Mouse (Mus musculus) CH12.LX (cell line): ENCODE results near the gene Btd. TPM values are rescaled to one million over a fixed set of nuclear protein-coding genes. Genes with fewer than 3 reads are reported as not detected.

Experiments used
- DNase-seq: peaks from one replicate; pipeline ENCODE4 v3.0.0-alpha.2; 2013; ENCODE audit errors: extremely low read depth
- H3K27ac ChIP-seq: 2 replicates; pipeline ENCODE4 v1.5.1; 2012; ENCODE audit warnings: low read depth, mild to moderate bottlenecking, control low read depth, moderate library complexity; ENCODE audit not compliant: insufficient read depth
- H3K27me3 ChIP-seq: replicated peaks from 2 replicates; pipeline ENCODE3; 2012; ENCODE audit warnings: inconsistent platforms
- H3K36me3 ChIP-seq, 2 experiments: replicated peaks in 1 of 2; 2 replicates each; pipeline versions ENCODE3 to v1.6.1; 2012; ENCODE audit warnings: inconsistent platforms in 1 of 2, low read length in 1 of 2, mild to moderate bottlenecking in 1 of 2, mixed read lengths in 1 of 2, moderate library complexity in 1 of 2; ENCODE audit not compliant: control insufficient read depth in 1 of 2, insufficient read depth in 1 of 2
- H3K4me1 ChIP-seq, 2 experiments: 2 replicates each; pipeline ENCODE4 v1.6.1; 2012; ENCODE audit warnings: inconsistent platforms in 1 of 2, moderate library complexity in 1 of 2; ENCODE audit not compliant: insufficient read depth in 2 of 2, control insufficient read depth in 1 of 2
- H3K4me2 ChIP-seq: 2 replicates; pipeline ENCODE4 v1.6.1; 2012; ENCODE audit warnings: low read depth, mild to moderate bottlenecking, control low read depth; ENCODE audit not compliant: poor library complexity, insufficient read depth, severe bottlenecking
- H3K4me3 ChIP-seq, 3 experiments: fragments of 150-350 bp in 1 of 3; sonication (generic) in 1 of 3; replicated peaks in 1 of 3; 2 replicates each; pipeline versions ENCODE3 to v1.5.1; 2011 to 2012; ENCODE audit warnings: low read depth in 2 of 3, low read length in 2 of 3, mild to moderate bottlenecking in 2 of 3, moderate library complexity in 2 of 3, control low read depth in 1 of 3, improper control_type of control experiment in 1 of 3, inconsistent platforms in 1 of 3, mixed read lengths in 1 of 3; ENCODE audit not compliant: poor library complexity in 1 of 3
- H3K79me2 ChIP-seq: replicated peaks from 2 replicates; pipeline ENCODE4 v1.6.1; 2012; ENCODE audit warnings: mild to moderate bottlenecking, moderate library complexity; ENCODE audit not compliant: control insufficient read depth, poor library complexity, insufficient read depth, severe bottlenecking; ENCODE audit errors: extremely low read depth
- H3K9ac ChIP-seq: 2 replicates; pipeline ENCODE4 v1.6.1; 2012; ENCODE audit warnings: low read depth, mild to moderate bottlenecking, control low read depth, moderate library complexity; ENCODE audit not compliant: insufficient read depth
- H3K9me3 ChIP-seq: replicated peaks from 2 replicates; pipeline ENCODE3; 2012; ENCODE audit warnings: low read length, inconsistent platforms, mixed read lengths
- CTCF ChIP-seq, 2 experiments: IDR thresholded peaks in 1 of 2; conservative IDR thresholded peaks in 1 of 2; 2 replicates each; pipeline ENCODE4 v1.5.1; 2011 to 2012; ENCODE audit warnings: low read depth in 2 of 2, low read length in 2 of 2, improper control_type of control experiment in 1 of 2, inconsistent platforms in 1 of 2, mild to moderate bottlenecking in 1 of 2, moderate library complexity in 1 of 2
- E2F4 ChIP-seq: IDR thresholded peaks from 2 replicates; pipeline ENCODE4 v1.6.1; 2011; ENCODE audit warnings: low read depth, low read length, improper control_type of control experiment; ENCODE audit not compliant: insufficient replicate concordance
- ELF1 ChIP-seq: IDR thresholded peaks from 2 replicates; pipeline ENCODE4 v1.6.1; 2014; ENCODE audit warnings: low read depth, mild to moderate bottlenecking, inconsistent platforms, low read length, improper control_type of control experiment
- GABPA ChIP-seq: IDR thresholded peaks from 2 replicates; pipeline ENCODE4 v1.6.1; 2012; ENCODE audit warnings: low read depth, low read length, improper control_type of control experiment, inconsistent platforms; ENCODE audit not compliant: insufficient replicate concordance
- HCFC1 ChIP-seq: IDR thresholded peaks from 2 replicates; pipeline ENCODE4 v1.6.1; 2012; ENCODE audit warnings: low read depth, mild to moderate bottlenecking, inconsistent platforms, low read length, improper control_type of control experiment
- JUN ChIP-seq: IDR thresholded peaks from 2 replicates; pipeline ENCODE4 v1.6.1; 2011; ENCODE audit warnings: low read depth, mild to moderate bottlenecking, low read length, improper control_type of control experiment, moderate library complexity; ENCODE audit not compliant: insufficient read depth
- JUND ChIP-seq: conservative IDR thresholded peaks from 2 replicates; pipeline ENCODE4 v1.6.1; 2011; ENCODE audit warnings: low read depth, low read length, improper control_type of control experiment
- MAZ ChIP-seq: IDR thresholded peaks from 2 replicates; pipeline ENCODE4 v1.6.1; 2012; ENCODE audit warnings: low read depth, mild to moderate bottlenecking, inconsistent platforms, low read length, improper control_type of control experiment, moderate library complexity
- NELFE ChIP-seq: IDR thresholded peaks from 2 replicates; pipeline ENCODE4 v1.6.1; 2011; ENCODE audit warnings: low read depth, low read length, improper control_type of control experiment
- PAX5 ChIP-seq: IDR thresholded peaks from 2 replicates; pipeline ENCODE4 v1.6.1; 2012; ENCODE audit warnings: low read length, inconsistent platforms, mixed read lengths
- POLR2A ChIP-seq: IDR thresholded peaks from 2 replicates; pipeline ENCODE4 v1.6.1; 2011; ENCODE audit warnings: low read depth, mild to moderate bottlenecking, improper control_type of control experiment, low read length
- POLR2AphosphoS2 ChIP-seq: IDR thresholded peaks from 2 replicates; pipeline ENCODE4 v1.6.1; 2011; ENCODE audit warnings: low read depth, low read length, improper control_type of control experiment
- RAD21 ChIP-seq: IDR thresholded peaks from 2 replicates; pipeline ENCODE4 v1.6.1; 2011; ENCODE audit warnings: low read depth, mild to moderate bottlenecking, low read length, improper control_type of control experiment, moderate library complexity
- SIN3A ChIP-seq: IDR thresholded peaks from 2 replicates; pipeline ENCODE4 v1.6.1; 2012; ENCODE audit warnings: low read length, improper control_type of control experiment, inconsistent platforms
- SMC3 ChIP-seq: IDR thresholded peaks from 2 replicates; pipeline ENCODE4 v1.6.1; 2011; ENCODE audit warnings: low read depth, low read length, improper control_type of control experiment
- TCF12 ChIP-seq: IDR thresholded peaks from 2 replicates; pipeline ENCODE4 v1.6.1; 2014; ENCODE audit warnings: low read depth, mild to moderate bottlenecking, inconsistent platforms, low read length, improper control_type of control experiment
- UBTF ChIP-seq: IDR thresholded peaks from 2 replicates; pipeline ENCODE4 v1.6.1; 2012; ENCODE audit warnings: low read depth, mild to moderate bottlenecking, inconsistent platforms, low read length, improper control_type of control experiment, moderate library complexity
- USF2 ChIP-seq: conservative IDR thresholded peaks from 2 replicates; pipeline ENCODE4 v1.6.1; 2011; ENCODE audit warnings: low read depth, low read length, improper control_type of control experiment
- ZC3H11A ChIP-seq: IDR thresholded peaks from 2 replicates; pipeline ENCODE4 v1.6.1; 2012; ENCODE audit warnings: low read depth, mild to moderate bottlenecking, inconsistent platforms, low read length, improper control_type of control experiment
- ZKSCAN1 ChIP-seq: IDR thresholded peaks from 2 replicates; pipeline ENCODE4 v1.6.1; 2012; ENCODE audit warnings: low read depth, inconsistent platforms, low read length, improper control_type of control experiment, borderline replicate concordance
- ZNF384 ChIP-seq: IDR thresholded peaks from 2 replicates; pipeline ENCODE4 v1.6.1; 2012; ENCODE audit warnings: low read depth, low read length, improper control_type of control experiment, inconsistent platforms
- dilution Hi-C: fragments of 300-500 bp; cut with MboI; formaldehyde crosslinking; loops from 2 replicates; pipeline ENCODE4 v1.14.3; 2020; ENCODE audit warnings: low sequenced_read_pairs; ENCODE audit not compliant: extremely low pct_unique_long_range_greater_than_20kb, extremely low pct_ligation_motif_present
- in situ Hi-C: fragments of 300-500 bp; cut with MboI; formaldehyde crosslinking; loops from 3 replicates; pipeline ENCODE4 v1.14.3; 2019; ENCODE audit warnings: low sequenced_read_pairs, low pct_ligation_motif_present, low pct_unique_long_range_greater_than_20kb, mixed read lengths
- polyA plus RNA-seq: library from polyadenylated mRNA; unstranded; fragments of >175 nt; gene quantifications from 2 replicates; pipeline ENCODE4 v1.2.1, GENCODE M21; 2012; ENCODE audit warnings: low read depth; ENCODE audit not compliant: insufficient read length
- total RNA-seq, 2 experiments: library from RNA; depleted of rRNA; stranded (reverse); fragments of 300-350 nt in 1 of 2; fragments of >200 nt in 1 of 2; gene quantifications; 2 replicates each; pipeline ENCODE4 v1.2.3; 2012 to 2014

Gene Btd
- total and polyA plus RNA-seq, 3 experiments, result 16.2 to 25.4 (median 23.0) TPM

DNA sequence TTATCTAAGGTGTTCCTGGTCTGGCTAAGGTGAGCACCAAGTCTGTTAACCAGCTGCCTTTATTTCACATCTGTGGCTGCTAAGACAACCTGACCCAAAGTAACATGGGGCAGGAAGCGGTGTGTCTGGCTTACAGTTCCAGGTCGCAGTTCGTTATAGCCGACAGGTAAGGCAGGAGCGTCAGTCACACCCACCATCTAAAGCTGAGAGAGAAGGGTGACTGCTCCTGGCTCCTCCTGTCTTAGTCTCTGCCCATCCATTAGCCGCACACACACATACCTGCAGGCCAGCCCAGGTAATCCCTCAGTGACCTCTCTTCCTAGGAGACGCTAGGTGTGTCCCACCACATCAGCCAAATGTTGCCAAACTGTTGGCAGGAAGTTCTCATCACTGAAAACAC, 15.6 kb downstream of the Btd start:
- no peak overlapping the region for H3K9ac ChIP-seq
- no peak overlapping the region for H3K4me3 ChIP-seq
- no peak for DNase-seq
- dilution Hi-C loops, result no loop called here
- no peaks in the 10 kb centered on the region for H3K27me3 ChIP-seq
- TF ChIP-seq ZC3H11A (no peak), JUND (no peak), HCFC1 (no peak), ELF1 (no peak), SMC3 (no peak), POLR2AphosphoS2 (no peak), PAX5 (no peak), E2F4 (no peak), MAZ (no peak), UBTF (no peak), ZNF384 (no peak), TCF12 (no peak), GABPA (no peak), USF2 (no peak), CTCF (conservative IDR thresholded peaks at IDR 0.05 in 1 of 2, IDR thresholded peaks at IDR 0.05 in 1 of 2; ENCODE audit: low read depth in 2 of 2, low read length in 2 of 2) (no peak), SIN3A (no peak), NELFE (no peak), POLR2A (no peak)
- H3K79me2 ChIP-seq, result no peaks in the 10 kb centered on the region; the same call in 1 of the 2 replicates
- no peaks in the 10 kb centered on the region for H3K9me3 ChIP-seq
- H3K4me1 ChIP-seq, result peaks cover 35 to 90% of the 10 kb centered on the region in 2 experiments
- in situ Hi-C loops, result loop anchor here (10.0 kb wide), 2 partner anchors 288 to 428 kb away; partner anchors contain the start of genes Dph3 and Oxnad1
- peaks cover 0 to 6% of the 10 kb centered on the region in 2 experiments for H3K36me3 ChIP-seq
- no peak overlapping the region for H3K4me2 ChIP-seq
- H3K27ac ChIP-seq, result no peak overlapping the region

DNA sequence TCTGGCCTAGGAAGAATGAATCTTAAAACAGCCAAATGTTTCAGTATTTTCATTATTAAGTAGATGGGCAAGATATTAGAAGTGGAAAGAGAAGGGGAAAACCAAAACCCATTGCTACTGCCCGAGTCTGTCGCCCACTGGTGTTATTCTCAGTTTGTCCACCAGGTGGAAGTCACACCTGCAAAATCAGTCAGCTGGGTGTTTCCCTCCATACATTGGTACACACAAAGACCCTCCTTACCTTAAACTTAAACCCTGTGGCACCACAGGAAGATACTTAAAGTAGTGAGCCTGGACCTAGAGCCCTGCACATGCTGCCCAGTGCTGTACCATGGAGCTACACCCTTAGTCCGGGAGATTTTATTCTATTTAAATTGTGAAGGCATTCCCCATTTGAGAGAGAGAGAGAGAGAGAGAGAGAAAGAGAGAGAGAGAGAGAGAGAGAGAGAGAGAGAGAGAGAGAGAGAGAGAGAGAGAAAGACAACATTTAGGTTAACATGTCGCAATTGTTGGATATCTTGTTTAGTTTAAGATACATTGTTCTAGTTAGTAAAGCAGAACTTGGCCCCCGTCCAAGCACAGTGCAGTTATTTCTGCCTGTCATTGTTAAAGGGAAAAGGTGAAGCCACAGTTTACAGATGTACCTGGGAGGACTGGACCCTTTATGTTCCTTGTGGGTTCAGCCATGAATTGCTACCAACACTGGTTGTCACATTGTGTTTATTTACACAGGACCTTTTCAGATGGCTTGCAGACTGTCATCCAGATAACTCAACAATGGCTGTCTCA, 16.2 kb downstream of the Btd start:
- Histone ChIP-seq H3K4me3 (no peak overlapping the region), H3K27me3 (no peaks in the 10 kb centered on the region), H3K4me2 (no peak overlapping the region)

More for the DNA sequence above, 16.2 kb downstream of the Btd start:
- peaks cover 0 to 7% of the 10 kb centered on the region in 2 experiments for H3K36me3 ChIP-seq
- no peaks in the 10 kb centered on the region for H3K9me3 ChIP-seq
- TF ChIP-seq ZNF384, result no peak
- TF ChIP-seq JUN, result no peak
- TF ChIP-seq RAD21, result peak; percentile 98
- peak; percentile 93 to 95 for TF ChIP-seq CTCF (conservative IDR thresholded peaks at IDR 0.05 in 1 of 2, IDR thresholded peaks at IDR 0.05 in 1 of 2; ENCODE audit: low read depth in 2 of 2, low read length in 2 of 2)
- TF ChIP-seq ZC3H11A, result peak; percentile 79
- 0 out of 2 replicates have a peak, but pooled peaks have one; percentile 16 for TF ChIP-seq JUND
- TF ChIP-seq SMC3, result peak; percentile 96
- no peak for TF ChIP-seq ZKSCAN1
- in situ Hi-C loops (loop anchor here (10.0 kb wide), 2 partner anchors 288 to 428 kb away; partner anchors contain the start of genes Dph3 and Oxnad1), dilution Hi-C loops (no loop called here)
- no peak overlapping the region for H3K27ac ChIP-seq
- H3K9ac ChIP-seq, result no peak overlapping the region
- H3K79me2 ChIP-seq, result no peaks in the 10 kb centered on the region; the same call in 1 of the 2 replicates
- DNase-seq, result peak; percentile 77
- H3K4me1 ChIP-seq, result peaks cover 34 to 96% of the 10 kb centered on the region in 2 experiments
